Mouse (Mus musculus) embryonic facial prominence, embryonic 13.5 days (tissue): ENCODE data around the gene Sumo1. TPM values are rescaled to one million over a fixed set of nuclear protein-coding genes. Genes with fewer than 3 reads are reported as not detected.
"Not testable (repeated sequence)": the region's sequence is repeated elsewhere in the genome, so short reads cannot be mapped to it uniquely, and the experiment has no call there.

Experiments used
- ATAC-seq: fragments of 200-750 bp; cut with Nextera tagmentation; 2 replicates; pipeline ENCODE4 v1.8.0; 2017; ENCODE audit warnings: low read depth; ENCODE audit not compliant: insufficient number of reproducible peaks, insufficient read depth, low FRiP score, low TSS enrichment
- H3K27ac ChIP-seq: fragments of 300-500 bp; sonication (generic); 2 replicates; pipeline ENCODE4 v1.5.1; 2015; ENCODE audit warnings: moderate library complexity, mild to moderate bottlenecking, inconsistent platforms
- H3K27me3 ChIP-seq: fragments of 300-500 bp; sonication (generic); 2 replicates; pipeline ENCODE4 v1.6.1; 2015; ENCODE audit warnings: mild to moderate bottlenecking, inconsistent platforms
- H3K36me3 ChIP-seq: fragments of 300-500 bp; sonication (generic); 2 replicates; pipeline ENCODE4 v1.6.1; 2015; ENCODE audit warnings: mild to moderate bottlenecking, inconsistent platforms
- H3K4me1 ChIP-seq: fragments of 300-500 bp; sonication (generic); 2 replicates; pipeline ENCODE4 v1.6.1; 2015; ENCODE audit warnings: inconsistent platforms
- H3K4me2 ChIP-seq: fragments of 300-500 bp; sonication (generic); 2 replicates; pipeline ENCODE4 v1.6.1; 2015; ENCODE audit warnings: moderate library complexity, mild to moderate bottlenecking, inconsistent platforms
- H3K4me3 ChIP-seq: fragments of 300-500 bp; sonication (generic); 2 replicates; pipeline ENCODE4 v1.5.1; 2015; ENCODE audit warnings: mild to moderate bottlenecking, inconsistent platforms
- H3K9ac ChIP-seq: fragments of 300-500 bp; sonication (generic); 2 replicates; pipeline ENCODE4 v1.6.1; 2015; ENCODE audit warnings: mild to moderate bottlenecking, inconsistent platforms
- H3K9me3 ChIP-seq: fragments of 300-500 bp; sonication (generic); 2 replicates; pipeline ENCODE4 v1.6.1; 2016; ENCODE audit warnings: inconsistent platforms
- WGBS: fragments of 180-500 bp; shearing (Covaris S2); methylation state at CpG from one replicate; pipeline ENCODE4 v1.1.7; 2015; ENCODE audit warnings: mixed read lengths; 5-methylcytosine and 5-hydroxymethylcytosine counted together
- polyA plus RNA-seq: library from polyadenylated mRNA; unstranded; fragments of >200 nt; fragmentation: Nextera tagmentation; extraction: Ambion mirVana; gene quantifications from 2 replicates; pipeline ENCODE4 v1.2.1, GENCODE M21; 2015

Gene Sumo1
- polyA plus RNA-seq, 1 experiment from 2014 or later = 472 TPM

GRCm38 (mm10) chr1:59669962-59670630, 538 bp downstream of the Sumo1 start:
- Histone ChIP-seq H3K4me1 (peaks cover 10% of the 10 kb centered on the region; the same call in 1 of the 2 replicates), H3K27me3 (no peaks in the 10 kb centered on the region), H3K4me3 (peak overlapping the region; percentile 98), H3K27ac (peak overlapping the region; percentile 97), H3K9me3 (no peaks in the 10 kb centered on the region), H3K4me2 (peak overlapping the region; percentile 84), H3K9ac (peak overlapping the region; percentile 99), H3K36me3 (no peaks in the 10 kb centered on the region)
- under 1% methylated on average over 48 of the region's 54 CpGs for WGBS
- ATAC-seq = peak; percentile 72; the same call in 1 of the 2 replicates

- Histone ChIP-seq H3K27me3 (no peaks in the 10 kb centered on the region), H3K9me3 (no peaks in the 10 kb centered on the region), H3K36me3 (no peaks in the 10 kb centered on the region), H3K9ac (no peak overlapping the region), H3K4me3 (no peak overlapping the region), H3K4me2 (peak overlapping the region; percentile 84), H3K27ac (no peak overlapping the region), H3K4me1 (peaks cover 10% of the 10 kb centered on the region; the same call in 1 of the 2 replicates)
- WGBS = 82% methylated on average over 2 of the region's 2 CpGs
- ATAC-seq = no peak
These were observed 1.8 kb downstream of the Sumo1 start for GRCm38 (mm10) chr1:59668871-59669270.

- Histone ChIP-seq H3K4me1 (peaks cover 4% of the 10 kb centered on the region; the same call in 1 of the 2 replicates), H3K4me2 (no peak overlapping the region), H3K27ac (no peak overlapping the region), H3K9me3 (no peaks in the 10 kb centered on the region), H3K4me3 (no peak overlapping the region), H3K36me3 (no peaks in the 10 kb centered on the region), H3K27me3 (no peaks in the 10 kb centered on the region), H3K9ac (no peak overlapping the region)
- WGBS = 86% methylated on average over 3 of the region's 3 CpGs
- no peak for ATAC-seq
These were observed 7.0 kb downstream of the Sumo1 start for GRCm38 (mm10) chr1:59663456-59664135.

- H3K4me3 ChIP-seq = no peak overlapping the region
- H3K9ac ChIP-seq = no peak overlapping the region
- 90% methylated on average over 7 of the region's 7 CpGs for WGBS
- H3K4me2 ChIP-seq = no peak overlapping the region
- peaks cover 26% of the 10 kb centered on the region for H3K36me3 ChIP-seq
- ATAC-seq = no peak
- H3K9me3 ChIP-seq = no peaks in the 10 kb centered on the region
- H3K27ac ChIP-seq = no peak overlapping the region
- no peaks in the 10 kb centered on the region for H3K4me1 ChIP-seq
- no peaks in the 10 kb centered on the region for H3K27me3 ChIP-seq
These were observed 14.1 kb downstream of the Sumo1 start for GRCm38 (mm10) chr1:59656244-59657171.

GRCm38 (mm10) chr1:59653243-59653911, 17.3 kb downstream of the Sumo1 start:
- no peaks in the 10 kb centered on the region for H3K4me1 ChIP-seq
- H3K36me3 ChIP-seq = peaks cover 45% of the 10 kb centered on the region
- no peak for ATAC-seq

GRCm38 (mm10) chr1:59651201-59651819, 19.3 kb downstream of the Sumo1 start:
- H3K4me3 ChIP-seq = no peak overlapping the region
- peaks cover 64% of the 10 kb centered on the region for H3K36me3 ChIP-seq
- H3K9me3 ChIP-seq = 0 out of 2 replicates have a peak, but pooled peaks cover 3% of the 10 kb centered on the region
- no peak overlapping the region for H3K9ac ChIP-seq
- H3K4me2 ChIP-seq = no peak overlapping the region
- ATAC-seq = no peak
- no peaks in the 10 kb centered on the region for H3K4me1 ChIP-seq
- no peak overlapping the region for H3K27ac ChIP-seq
- WGBS = 94% methylated on average over 3 of the region's 3 CpGs
- H3K27me3 ChIP-seq = no peaks in the 10 kb centered on the region

More at GRCm38 (mm10) chr1:59653243-59653911, 17.3 kb downstream of the Sumo1 start:
- WGBS = 87% methylated on average over 3 of the region's 3 CpGs
- no peak overlapping the region for H3K4me3 ChIP-seq
- no peaks in the 10 kb centered on the region for H3K9me3 ChIP-seq
- no peaks in the 10 kb centered on the region for H3K27me3 ChIP-seq
- no peak overlapping the region for H3K27ac ChIP-seq
- no peak overlapping the region for H3K4me2 ChIP-seq
- no peak overlapping the region for H3K9ac ChIP-seq

- H3K9me3 ChIP-seq, H3K27ac ChIP-seq, H3K9ac ChIP-seq, ATAC-seq, H3K27me3 ChIP-seq, H3K4me3 ChIP-seq, H3K4me1 ChIP-seq, H3K4me2 ChIP-seq: not testable (repeated sequence)
- H3K36me3 ChIP-seq = peaks cover 61% of the 10 kb centered on the region
- 95% methylated on average over 2 of the region's 2 CpGs for WGBS
These were observed 24.1 kb downstream of the Sumo1 start for GRCm38 (mm10) chr1:59646502-59646901.

GRCm38 (mm10) chr1:59642488-59642887, 28.1 kb downstream of the Sumo1 start:
- ATAC-seq = no peak
- Histone ChIP-seq H3K9ac (no peak overlapping the region), H3K27me3 (no peaks in the 10 kb centered on the region), H3K36me3 (peaks cover 47% of the 10 kb centered on the region), H3K4me3 (no peak overlapping the region), H3K4me1 (no peaks in the 10 kb centered on the region), H3K9me3 (0 out of 2 replicates have a peak, but pooled peaks cover 3% of the 10 kb centered on the region), H3K27ac (no peak overlapping the region), H3K4me2 (no peak overlapping the region)
- WGBS = 81% methylated on average over 1 of the region's 1 CpGs

- H3K4me3 ChIP-seq = no peak overlapping the region
- no peak overlapping the region for H3K4me2 ChIP-seq
- H3K9me3 ChIP-seq = no peaks in the 10 kb centered on the region
- H3K4me1 ChIP-seq = peaks cover 5% of the 10 kb centered on the region
- H3K27ac ChIP-seq = no peak overlapping the region
- H3K36me3 ChIP-seq = peaks cover 26% of the 10 kb centered on the region
- no peak for ATAC-seq
- WGBS = 85% methylated on average over 3 of the region's 3 CpGs
- no peak overlapping the region for H3K9ac ChIP-seq
- no peaks in the 10 kb centered on the region for H3K27me3 ChIP-seq
These were observed 32.3 kb downstream of the Sumo1 start for GRCm38 (mm10) chr1:59638371-59638770.

GRCm38 (mm10) chr1:59636349-59636748, 34.3 kb downstream of the Sumo1 start:
- H3K9me3 ChIP-seq = no peaks in the 10 kb centered on the region
- ATAC-seq = no peak
- H3K4me3 ChIP-seq = no peak overlapping the region
- no peaks in the 10 kb centered on the region for H3K27me3 ChIP-seq
- H3K4me2 ChIP-seq = no peak overlapping the region
- 69% methylated on average over 1 of the region's 1 CpGs for WGBS
- no peak overlapping the region for H3K27ac ChIP-seq
- peaks cover 12% of the 10 kb centered on the region for H3K36me3 ChIP-seq
- H3K9ac ChIP-seq = no peak overlapping the region
- H3K4me1 ChIP-seq = peaks cover 8% of the 10 kb centered on the region
